Mouse (Mus musculus) gonadal fat pad, adult 2 months (tissue): ENCODE results near the gene Ramp2. TPM values are rescaled to one million over a fixed set of nuclear protein-coding genes. Genes with fewer than 3 reads are reported as not detected.

Experiments
- DNase-seq: peaks from one replicate; pipeline ENCODE4 v3.0.0-alpha.2; 2012; ENCODE audit warnings: low read depth
- polyA plus RNA-seq: library from polyadenylated mRNA; depleted of rRNA; stranded (reverse); fragments of >200 nt; gene quantifications from 2 replicates; pipeline ENCODE4 v1.2.3, GENCODE M21; 2012; rRNA removed

The Ramp2 gene
- 97.9 and 146 TPM in 2 replicates for polyA plus RNA-seq

- no peak for DNase-seq
These were observed at the start of gene Ramp2 for GRCm38 (mm10) chr11:101245855-101246701. Gene Ramp2 (plus strand): TSS chr11:101246028.

GRCm38 (mm10) chr11:101196175-101196574, 49.7 kb upstream of the Ramp2 start:
- no peak for DNase-seq

GRCm38 (mm10) chr11:101199555-101199954, 46.3 kb upstream of the Ramp2 start:
- DNase-seq: no peak

- no peak for DNase-seq
These were observed 44.8 kb upstream of the Ramp2 start for GRCm38 (mm10) chr11:101200986-101201385.

GRCm38 (mm10) chr11:101211970-101212369, 33.9 kb upstream of the Ramp2 start:
- DNase-seq: no peak

GRCm38 (mm10) chr11:101216936-101217335, 28.9 kb upstream of the Ramp2 start:
- DNase-seq: no peak

- DNase-seq: no peak
These were observed 27.3 kb upstream of the Ramp2 start for GRCm38 (mm10) chr11:101218436-101219055.

GRCm38 (mm10) chr11:101220853-101221252, 25.0 kb upstream of the Ramp2 start:
- no peak for DNase-seq

- no peak for DNase-seq
These were observed 24.4 kb upstream of the Ramp2 start for GRCm38 (mm10) chr11:101221306-101221986.

- DNase-seq: no peak
These were observed 21.5 kb upstream of the Ramp2 start for GRCm38 (mm10) chr11:101224337-101224736.

GRCm38 (mm10) chr11:101225331-101226064, 20.3 kb upstream of the Ramp2 start:
- DNase-seq: no peak

- peak; percentile 69 for DNase-seq
These were observed 19.6 kb upstream of the Ramp2 start, which contains the start of gene Ezh1 for GRCm38 (mm10) chr11:101226065-101226701. Gene Ezh1 (minus strand): TSS chr11:101226463.

- no peak for DNase-seq
These were observed 16.4 kb upstream of the Ramp2 start for GRCm38 (mm10) chr11:101229361-101229900.

GRCm38 (mm10) chr11:101230061-101230511, 15.7 kb upstream of the Ramp2 start:
- no peak for DNase-seq

GRCm38 (mm10) chr11:101230526-101230925, 15.3 kb upstream of the Ramp2 start:
- no peak for DNase-seq

GRCm38 (mm10) chr11:101230991-101231871, 14.6 kb upstream of the Ramp2 start:
- no peak for DNase-seq

- DNase-seq: no peak
These were observed 13.6 kb upstream of the Ramp2 start for GRCm38 (mm10) chr11:101232010-101232839.

GRCm38 (mm10) chr11:101233240-101233639, 12.6 kb upstream of the Ramp2 start:
- DNase-seq: no peak

GRCm38 (mm10) chr11:101234124-101234523, 11.7 kb upstream of the Ramp2 start:
- DNase-seq: no peak
